In genomic region chr1:138188131-138188530, GRCm38 (mm10) we compare ENCODE assay signal across 16 mouse cellular contexts.
"Had no signal": no experiment of that assay in that cellular context is flagged by ENCODE, and none has a peak within 500 bp of the region (broad histone marks: within the 10 kb centered on the region; RNA-seq: fewer than 3 reads in every experiment).

No protein-coding gene starts in this region.

- ATAC-seq: hindbrain, embryonic 16.5 days; intestine, embryonic 16.5 days had no signal

- DNase-seq: gastrocnemius, adult 2 months; gastrocnemius, postnatal 10 days; gastrocnemius, postnatal 25 days; heart, adult 18-20 months; heart, postnatal 10 days; heart, postnatal 4 days; kidney, adult 11 months; kidney, adult 2 months; kidney, adult 9 months; kidney, postnatal 14 days; kidney, postnatal 36 days; layer of hippocampus, adult 9-11 months; layer of hippocampus, postnatal 36 days; left cerebral cortex, postnatal 4 days had no signal
